Comparison of ENCODE assay signal across 11 mouse cellular contexts in genomic region chr9:99770696-99771095, GRCm38 (mm10). TPM values are rescaled to one million over a fixed set of nuclear protein-coding genes. Genes with fewer than 3 reads are reported as not detected.
DNase-seq lines count a peak whose midpoint lies in the region; ATAC-seq lines count a peak whose summit lies in the region.
"Had no signal": no experiment of that assay in that cellular context is flagged by ENCODE, and none has a peak within 500 bp of the region (broad histone marks: within the 10 kb centered on the region; RNA-seq: fewer than 3 reads in every experiment).

No protein-coding gene starts in this region.

- WGBS in neural tube, embryonic 11.5 days: 7% methylated on average over 10 of the region's 10 CpGs

- H3K27me3 ChIP-seq in neural tube, embryonic 11.5 days (ENCODE audit: control insufficient read depth, insufficient read depth, low read length): no peaks in the 10 kb centered on the region
- H3K27me3 ChIP-seq: limb, embryonic 12.5 days; lung, embryonic 15.5 days had no signal

- H3K36me3 ChIP-seq in neural tube, embryonic 11.5 days (ENCODE audit: control insufficient read depth, insufficient read depth, low read length): no peaks in the 10 kb centered on the region
- H3K36me3 ChIP-seq: limb, embryonic 12.5 days; lung, embryonic 15.5 days had no signal

- no peak for ATAC-seq in neural tube, embryonic 11.5 days (ENCODE audit: insufficient read depth, low FRiP score, low TSS enrichment)

- peak; percentile 14 for DNase-seq in neural tube, embryonic 11.5 days (ENCODE audit: low spot score)
- DNase-seq in neural tube, embryonic 10.5 days (ENCODE audit: extremely low spot score, low spot score): no peak
- peak; percentile 27 for DNase-seq in embryo, embryonic 11 days
- peak; percentile 78 for DNase-seq in layer of hippocampus, adult 9-11 months
- DNase-seq in telencephalon, adult 2 months (ENCODE audit: low read depth, low spot score): peak; percentile 74
- no peak for DNase-seq in urinary bladder, adult 2 months (ENCODE audit: low spot score)
- no peak for DNase-seq in right cerebral cortex, postnatal 4 days
- DNase-seq: heart, adult 18-20 months had no signal

- peak overlapping the region; percentile 28 for H3K4me2 ChIP-seq in neural tube, embryonic 11.5 days (ENCODE audit: low read depth)
- H3K4me2 ChIP-seq: limb, embryonic 12.5 days; lung, embryonic 15.5 days had no signal

- no peak overlapping the region for H3K9ac ChIP-seq in neural tube, embryonic 11.5 days (ENCODE audit: low read length)
- H3K9ac ChIP-seq: limb, embryonic 12.5 days; lung, embryonic 15.5 days had no signal

- no peak overlapping the region for H3K4me3 ChIP-seq in neural tube, embryonic 11.5 days (ENCODE audit: low read depth, low read length)
- H3K4me3 ChIP-seq: limb, embryonic 12.5 days; lung, embryonic 15.5 days had no signal

- H3K4me1 ChIP-seq in neural tube, embryonic 11.5 days (ENCODE audit: control insufficient read depth, insufficient read depth, low read length): 0 out of 2 replicates have a peak, but pooled peaks cover 2% of the 10 kb centered on the region
- H3K4me1 ChIP-seq: limb, embryonic 12.5 days; lung, embryonic 15.5 days had no signal

- no peak overlapping the region for H3K27ac ChIP-seq in neural tube, embryonic 11.5 days (ENCODE audit: low read depth, low read length)
- H3K27ac ChIP-seq: limb, embryonic 12.5 days; lung, embryonic 15.5 days had no signal

- no peaks in the 10 kb centered on the region for H3K9me3 ChIP-seq in neural tube, embryonic 11.5 days (ENCODE audit: control insufficient read depth, low read length)
- H3K9me3 ChIP-seq: limb, embryonic 12.5 days; lung, embryonic 15.5 days had no signal

RNA-seq across cellular contexts. Expression of gene Cldn18, which starts 53.6 kb away (rescaled TPM):
- polyA plus RNA-seq in neural tube, embryonic 11.5 days (2014; fragmentation: Nextera tagmentation; extraction: Ambion mirVana): not detected in 2 replicates
- polyA plus RNA-seq in urinary bladder, adult 2 months (2012; rRNA removed): not detected in 2 replicates
- polyA plus RNA-seq: limb, embryonic 12.5 days; spleen, adult 2 months had no signal

Comparison
In these comparisons a context has a peak if more than half of its experiments do, and no peak if none do; other contexts are left out.
1. DNase-seq: peak in neural tube, embryonic 11.5 days (single experiment), embryo, embryonic 11 days (single experiment), layer of hippocampus, adult 9-11 months (single experiment) and telencephalon, adult 2 months (single experiment); none in neural tube, embryonic 10.5 days (single experiment), urinary bladder, adult 2 months (single experiment) and right cerebral cortex, postnatal 4 days (single experiment).